Mouse (Mus musculus): ENCODE data around the gene Ccl11. TPM values are rescaled to one million over a fixed set of nuclear protein-coding genes. Genes with fewer than 3 reads are reported as not detected.

Gene Ccl11
- polyA plus RNA-seq, 1 experiment from 2014 or later, result 0.13 TPM

- no peak overlapping the region for H3K4me3 ChIP-seq (replicated peaks)
- no peaks in the 10 kb centered on the region for H3K9me3 ChIP-seq (replicated peaks)
- 56% methylated on average over 10 of the region's 10 CpGs for WGBS (ENCODE audit: insufficient replicate concordance)
- no peak overlapping the region for H3K27ac ChIP-seq (replicated peaks)
- no peaks in the 10 kb centered on the region for H3K27me3 ChIP-seq
- no peak overlapping the region for H3K4me2 ChIP-seq
- no peaks in the 10 kb centered on the region for H3K4me1 ChIP-seq (replicated peaks)
- H3K36me3 ChIP-seq (replicated peaks), result no peaks in the 10 kb centered on the region
- ATAC-seq (ENCODE audit: insufficient read depth), result no peak
- H3K9ac ChIP-seq, result no peak overlapping the region
Measured at GRCm38 (mm10) chr11:82099511-82100323, 42.1 kb downstream of the Ccl11 start.

- WGBS (ENCODE audit: insufficient replicate concordance), result 65% methylated on average over 4 of the region's 4 CpGs
- H3K27ac ChIP-seq (replicated peaks), result no peak overlapping the region
- no peak for ATAC-seq (ENCODE audit: insufficient read depth)
Measured at GRCm38 (mm10) chr11:82101087-82101486, 43.5 kb downstream of the Ccl11 start.

GRCm38 (mm10) chr11:82101529-82101928, 43.9 kb downstream of the Ccl11 start, which contains the start of gene Ccl12:
Gene Ccl12 (plus strand): TSS chr11:82101845.
- Histone ChIP-seq H3K4me2 (no peak within 1 kb of the TSS), H3K9me3 (replicated peaks) (no peaks in the 10 kb centered on the region), H3K27me3 (no peaks in the 10 kb centered on the region), H3K27ac (replicated peaks) (no peak within 1 kb of the TSS), H3K4me3 (replicated peaks) (no peak within 1 kb of the TSS), H3K9ac (no peak within 1 kb of the TSS), H3K4me1 (replicated peaks) (no peaks in the 10 kb centered on the region), H3K36me3 (replicated peaks) (no peaks in the 10 kb centered on the region)
- WGBS (ENCODE audit: insufficient replicate concordance), result 29% methylated on average over 2 of the region's 2 CpGs
- ATAC-seq (ENCODE audit: insufficient read depth), result no peak

More at GRCm38 (mm10) chr11:82101087-82101486, 43.5 kb downstream of the Ccl11 start:
- Histone ChIP-seq H3K36me3 (replicated peaks) (no peaks in the 10 kb centered on the region), H3K9ac (no peak overlapping the region), H3K9me3 (replicated peaks) (no peaks in the 10 kb centered on the region), H3K4me2 (no peak overlapping the region), H3K4me1 (replicated peaks) (no peaks in the 10 kb centered on the region), H3K4me3 (replicated peaks) (no peak overlapping the region), H3K27me3 (no peaks in the 10 kb centered on the region)

GRCm38 (mm10) chr11:82109611-82110010, 52.0 kb downstream of the Ccl11 start:
- Histone ChIP-seq H3K27me3 (no peaks in the 10 kb centered on the region), H3K36me3 (replicated peaks) (no peaks in the 10 kb centered on the region), H3K4me1 (replicated peaks) (no peaks in the 10 kb centered on the region), H3K4me3 (replicated peaks) (no peak overlapping the region), H3K4me2 (no peak overlapping the region), H3K9ac (no peak overlapping the region), H3K9me3 (replicated peaks) (no peaks in the 10 kb centered on the region), H3K27ac (replicated peaks) (no peak overlapping the region)
- no peak for ATAC-seq (ENCODE audit: insufficient read depth)

GRCm38 (mm10) chr11:82110372-82111248, 53.0 kb downstream of the Ccl11 start:
- H3K27me3 ChIP-seq, result no peaks in the 10 kb centered on the region
- no peak overlapping the region for H3K4me3 ChIP-seq (replicated peaks)
- no peaks in the 10 kb centered on the region for H3K36me3 ChIP-seq (replicated peaks)
- WGBS (ENCODE audit: insufficient replicate concordance), result 53% methylated on average over 6 of the region's 6 CpGs
- no peaks in the 10 kb centered on the region for H3K4me1 ChIP-seq (replicated peaks)
- ATAC-seq (ENCODE audit: insufficient read depth), result no peak
- no peaks in the 10 kb centered on the region for H3K9me3 ChIP-seq (replicated peaks)
- no peak overlapping the region for H3K27ac ChIP-seq (replicated peaks)
- H3K9ac ChIP-seq, result no peak overlapping the region
- no peak overlapping the region for H3K4me2 ChIP-seq

Other genes starting within 250 kb of the Ccl11 start
- not detected in 2 replicates for gene 5530401A14Rik, start 197.2 kb upstream of the Ccl11 start, polyA plus RNA-seq (2015; fragmentation: Nextera tagmentation; extraction: Ambion mirVana)
- gene Asic2, start 89.4 kb upstream of the Ccl11 start, polyA plus RNA-seq (2015; fragmentation: Nextera tagmentation; extraction: Ambion mirVana), result 0.03 TPM in 1 of 2 replicates, not detected in the other
- gene Ccl2, start 22.3 kb upstream of the Ccl11 start, polyA plus RNA-seq (2015; fragmentation: Nextera tagmentation; extraction: Ambion mirVana), result 0.83 and 1.5 TPM in 2 replicates
- gene Gm17268, start 19.3 kb upstream of the Ccl11 start, polyA plus RNA-seq (2015; fragmentation: Nextera tagmentation; extraction: Ambion mirVana), result not detected in 2 replicates
- gene Ccl7, start 12.1 kb upstream of the Ccl11 start, polyA plus RNA-seq (2015; fragmentation: Nextera tagmentation; extraction: Ambion mirVana), result 0.47 and 0.54 TPM in 2 replicates
- gene Ccl12, start 44.0 kb downstream of the Ccl11 start, polyA plus RNA-seq (2015; fragmentation: Nextera tagmentation; extraction: Ambion mirVana), result 0.53 and 0.55 TPM in 2 replicates
- gene Ccl8, start 57.4 kb downstream of the Ccl11 start, polyA plus RNA-seq (2015; fragmentation: Nextera tagmentation; extraction: Ambion mirVana), result not detected in 2 replicates
- gene Ccl1, start 247.9 kb downstream of the Ccl11 start, polyA plus RNA-seq (2015; fragmentation: Nextera tagmentation; extraction: Ambion mirVana), result not detected in 2 replicates

Data from liver, embryonic 15.5 days (tissue).